Mouse (Mus musculus): ENCODE data around the gene Nol12.

GRCm38 (mm10) chr15:78986536-78987220 lies 51.9 kb downstream of the Nol12 start:
- no peak for TF ChIP-seq CTCF (IDR thresholded peaks at IDR 0.05; ENCODE audit: low read depth, low read length)
- no peak for TF ChIP-seq GATA1 (IDR thresholded peaks at IDR 0.05; ENCODE audit: borderline replicate concordance, low read length)
- TF ChIP-seq GATA2 (IDR thresholded peaks at IDR 0.05; ENCODE audit: borderline replicate concordance, low read depth, low read length), result no peak
- no peak for TF ChIP-seq TAL1 (conservative IDR thresholded peaks at IDR 0.05; ENCODE audit: low read depth, low read length)
- no peak for TF ChIP-seq POLR2AphosphoS5 (IDR thresholded peaks at IDR 0.05; ENCODE audit: insufficient replicate concordance, low read depth, low read length)

Measured in G1E (cell line).